Mouse (Mus musculus): ENCODE data around the gene Lat2. TPM values are rescaled to one million over a fixed set of nuclear protein-coding genes. Genes with fewer than 3 reads are reported as not detected.

Gene Lat2
- polyA plus RNA-seq, 1 experiment from 2014 or later, result 2.0 TPM

DNA sequence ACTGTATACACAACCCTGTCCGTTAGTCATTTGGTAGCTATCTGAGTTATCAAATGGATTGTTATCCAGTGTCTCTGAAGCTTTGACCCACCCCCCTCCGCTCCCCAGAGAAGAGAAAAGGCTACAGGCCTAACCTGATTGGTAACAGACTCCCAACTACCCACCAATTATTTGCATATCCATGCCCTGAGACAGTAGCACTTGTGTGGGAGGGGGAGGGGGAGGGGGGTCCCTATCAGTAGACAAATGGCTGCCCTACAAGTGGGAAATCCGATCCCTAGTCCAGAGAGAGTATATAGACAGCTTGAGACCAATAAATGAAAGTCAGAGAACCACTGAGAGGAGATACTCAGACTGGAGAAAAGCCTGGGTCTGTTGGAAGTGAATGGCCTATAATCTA is 46.8 kb downstream of the Lat2 start:
- Histone ChIP-seq H3K4me1 (replicated peaks) (peaks cover 10% of the 10 kb centered on the region; the same call in 1 of the 2 replicates), H3K27me3 (replicated peaks) (no peaks in the 10 kb centered on the region), H3K4me2 (replicated peaks) (no peak overlapping the region), H3K36me3 (no peaks in the 10 kb centered on the region), H3K4me3 (replicated peaks) (no peak overlapping the region), H3K27ac (peak overlapping the region; percentile 71; the same call in 1 of the 2 replicates), H3K9ac (no peak overlapping the region), H3K9me3 (no peaks in the 10 kb centered on the region)
- 75% methylated on average over 3 of the region's 3 CpGs for WGBS
- no peak for ATAC-seq

GRCm38 (mm10) chr5:134567445-134567844 is 47.4 kb downstream of the Lat2 start:
- Histone ChIP-seq H3K4me1 (replicated peaks) (0 out of 2 replicates have a peak, but pooled peaks cover 7% of the 10 kb centered on the region), H3K4me2 (replicated peaks) (no peak overlapping the region), H3K9me3 (no peaks in the 10 kb centered on the region), H3K27me3 (replicated peaks) (no peaks in the 10 kb centered on the region), H3K36me3 (no peaks in the 10 kb centered on the region), H3K4me3 (replicated peaks) (no peak overlapping the region), H3K27ac (no peak overlapping the region), H3K9ac (no peak overlapping the region)
- no peak for ATAC-seq
- WGBS, result 89% methylated on average over 4 of the region's 4 CpGs

GRCm38 (mm10) chr5:134565696-134566095 is 49.1 kb downstream of the Lat2 start:
- no peak overlapping the region for H3K27ac ChIP-seq
- ATAC-seq, result no peak
- H3K36me3 ChIP-seq, result no peaks in the 10 kb centered on the region
- no peaks in the 10 kb centered on the region for H3K9me3 ChIP-seq
- H3K9ac ChIP-seq, result no peak overlapping the region
- 87% methylated on average over 6 of the region's 6 CpGs for WGBS
- 0 out of 2 replicates have a peak, but pooled peaks cover 6% of the 10 kb centered on the region for H3K4me1 ChIP-seq (replicated peaks)
- H3K4me2 ChIP-seq (replicated peaks), result no peak overlapping the region
- H3K4me3 ChIP-seq (replicated peaks), result no peak overlapping the region
- no peaks in the 10 kb centered on the region for H3K27me3 ChIP-seq (replicated peaks)

- H3K4me1 ChIP-seq (replicated peaks), result 0 out of 2 replicates have a peak, but pooled peaks cover 6% of the 10 kb centered on the region
Measured at GRCm38 (mm10) chr5:134564272-134564671, 50.6 kb downstream of the Lat2 start.

DNA sequence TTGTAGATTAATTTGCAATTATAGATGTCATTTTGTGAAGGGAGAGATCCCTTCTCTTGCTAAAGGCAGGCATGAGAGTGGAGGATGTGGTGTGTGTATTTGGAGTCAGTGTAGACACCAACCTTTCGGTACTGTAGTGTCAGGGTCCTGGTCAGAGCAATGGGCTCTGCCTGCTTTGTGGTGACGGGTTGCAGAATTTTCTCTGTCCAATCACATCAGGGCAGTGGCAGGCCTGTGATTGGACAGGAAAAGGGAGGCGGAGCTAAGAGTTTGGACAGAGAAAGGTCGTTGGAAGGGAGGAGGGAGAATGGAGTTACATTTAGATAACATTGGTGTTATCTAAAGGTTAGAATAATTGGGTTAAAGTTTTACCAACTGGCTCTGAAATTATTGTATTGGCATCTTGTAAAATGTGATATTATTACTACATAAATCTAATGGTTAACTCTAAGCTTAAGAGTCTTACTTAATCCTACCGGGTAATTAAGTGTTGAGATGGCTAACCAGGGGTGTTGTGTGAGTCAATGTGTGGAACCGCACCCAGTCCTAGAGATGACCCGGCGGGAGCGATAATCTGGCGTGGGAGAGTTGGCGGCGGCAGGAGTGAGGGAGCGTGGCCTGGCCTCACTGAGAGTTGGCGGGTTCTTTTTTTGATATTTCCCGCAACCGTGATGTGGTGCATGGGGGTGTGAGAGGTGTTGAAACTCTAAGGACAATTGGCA is 54.2 kb downstream of the Lat2 start:
- Histone ChIP-seq H3K36me3 (no peaks in the 10 kb centered on the region), H3K27ac (no peak overlapping the region), H3K9ac (no peak overlapping the region), H3K4me2 (replicated peaks) (no peak overlapping the region), H3K4me1 (replicated peaks) (peaks cover 2% of the 10 kb centered on the region), H3K9me3 (no peaks in the 10 kb centered on the region), H3K4me3 (replicated peaks) (no peak overlapping the region), H3K27me3 (replicated peaks) (no peaks in the 10 kb centered on the region)
- WGBS, result 64% methylated on average over 16 of the region's 16 CpGs
- ATAC-seq, result peak; percentile 79

More at GRCm38 (mm10) chr5:134564272-134564671, 50.6 kb downstream of the Lat2 start:
- Histone ChIP-seq H3K27ac (no peak overlapping the region), H3K4me2 (replicated peaks) (no peak overlapping the region), H3K9me3 (no peaks in the 10 kb centered on the region), H3K36me3 (no peaks in the 10 kb centered on the region), H3K27me3 (replicated peaks) (no peaks in the 10 kb centered on the region), H3K4me3 (replicated peaks) (no peak overlapping the region), H3K9ac (no peak overlapping the region)
- 98% methylated on average over 2 of the region's 2 CpGs for WGBS
- no peak for ATAC-seq

DNA sequence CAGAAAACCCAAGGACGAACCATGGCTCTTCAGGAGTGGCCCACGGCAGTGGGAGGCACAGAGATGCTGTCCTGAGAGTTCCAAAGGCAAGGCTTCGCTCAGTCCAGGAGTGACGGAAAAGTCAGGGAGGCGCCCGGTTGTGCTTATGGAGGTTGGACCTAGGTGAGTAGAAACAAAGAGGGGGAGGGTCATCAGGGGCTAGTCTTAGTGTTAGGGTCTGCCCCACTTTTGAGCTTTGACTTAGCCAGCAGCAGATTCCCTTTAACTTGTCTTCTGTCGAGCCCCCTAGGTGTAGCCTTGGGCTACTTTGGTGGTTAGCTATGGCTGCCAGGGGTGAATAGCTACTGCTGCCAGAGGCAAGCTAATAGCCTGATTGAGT is 54.8 kb downstream of the Lat2 start, which contains the start of gene Syna:
Syna (minus strand) TSS at position 101 of the 379 bp plus-strand sequence.
- H3K4me2 ChIP-seq (replicated peaks), result no peak within 1 kb of the TSS
- H3K9me3 ChIP-seq, result no peaks in the 10 kb centered on the region
- no peaks in the 10 kb centered on the region for H3K27me3 ChIP-seq (replicated peaks)
- H3K4me3 ChIP-seq (replicated peaks), result no peak within 1 kb of the TSS
- 0 out of 2 replicates have a peak, but pooled peaks have one; percentile 18 for ATAC-seq
- no peaks in the 10 kb centered on the region for H3K36me3 ChIP-seq
- peaks cover 8% of the 10 kb centered on the region for H3K4me1 ChIP-seq (replicated peaks)
- H3K9ac ChIP-seq, result no peak within 1 kb of the TSS
- H3K27ac ChIP-seq, result no peak within 1 kb of the TSS
- WGBS, result 88% methylated on average over 7 of the region's 7 CpGs

DNA sequence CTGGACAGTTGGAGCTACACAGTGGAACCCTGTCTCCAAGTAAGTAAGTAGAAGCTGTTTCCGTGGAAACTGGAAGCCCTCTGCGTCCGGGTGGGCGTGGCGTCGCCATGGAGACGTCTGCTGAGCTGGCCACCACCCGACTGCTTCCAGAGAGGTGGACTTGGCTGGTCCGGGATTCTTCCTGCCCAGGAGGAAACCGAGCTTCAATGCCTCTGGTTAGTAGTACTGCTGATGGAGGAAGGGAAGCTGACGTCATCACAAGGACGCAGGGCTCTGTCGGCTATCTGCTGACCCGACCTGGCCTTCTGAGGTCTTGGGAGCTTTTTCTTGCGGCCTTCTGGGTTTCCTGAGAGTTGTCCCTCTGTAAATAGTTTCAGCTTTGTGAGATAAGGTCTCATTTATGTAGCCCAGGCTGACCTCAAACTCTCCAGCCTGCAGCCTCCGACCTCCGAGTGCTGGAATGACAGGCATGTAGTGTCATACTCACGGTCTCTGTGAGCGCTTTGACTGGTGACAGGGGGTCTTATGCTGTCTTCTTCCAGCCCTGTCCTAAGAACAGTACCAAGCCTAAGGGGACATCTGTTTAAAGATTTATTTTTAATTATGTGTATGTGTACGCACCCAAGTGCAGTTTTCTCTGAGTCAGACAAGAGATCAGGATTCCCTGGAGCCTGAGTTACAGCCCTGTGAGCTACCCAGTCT is 59.2 kb downstream of the Lat2 start:
- peak; percentile 3; the same call in 1 of the 2 replicates for ATAC-seq
- H3K4me3 ChIP-seq (replicated peaks), result peak overlapping the region; percentile 6; the same call in 1 of the 2 replicates
- H3K27me3 ChIP-seq (replicated peaks), result no peaks in the 10 kb centered on the region
- peak overlapping the region; percentile 43 for H3K4me2 ChIP-seq (replicated peaks)
- no peak overlapping the region for H3K9ac ChIP-seq
- H3K36me3 ChIP-seq, result no peaks in the 10 kb centered on the region
- no peaks in the 10 kb centered on the region for H3K9me3 ChIP-seq
- WGBS, result 9% methylated on average over 20 of the region's 20 CpGs
- H3K4me1 ChIP-seq (replicated peaks), result peaks cover 25% of the 10 kb centered on the region
- peak overlapping the region; percentile 10; the same call in 1 of the 2 replicates for H3K27ac ChIP-seq

DNA sequence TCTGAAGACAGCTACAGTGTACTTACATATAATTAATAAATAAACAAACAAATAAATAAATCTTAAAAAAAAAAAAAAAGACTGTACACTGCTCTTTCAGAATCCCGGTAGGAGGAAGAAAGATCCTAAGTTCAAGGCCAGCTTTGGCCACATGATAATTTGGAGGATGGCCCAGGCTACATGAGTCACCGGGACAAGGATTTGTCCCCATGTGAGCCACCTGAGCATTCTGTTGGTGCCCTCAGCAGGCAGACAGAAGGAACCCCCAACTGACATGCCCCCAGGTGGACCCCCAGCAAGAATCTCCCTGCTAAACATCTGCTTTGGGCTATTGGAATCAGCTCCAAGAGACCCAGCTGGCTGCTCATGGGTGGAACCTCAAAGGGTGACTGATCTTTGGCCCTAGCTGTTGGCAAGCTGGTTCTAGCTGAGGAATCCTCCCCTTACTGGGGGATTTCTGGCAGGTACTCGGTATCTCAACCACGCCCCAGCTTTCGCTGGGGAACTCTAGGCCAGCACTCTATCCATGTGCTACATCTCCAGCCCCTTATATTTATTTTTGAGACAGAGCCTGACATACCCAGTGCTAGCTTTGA is 60.8 kb downstream of the Lat2 start:
- H3K27ac ChIP-seq, result no peak overlapping the region
- no peak overlapping the region for H3K4me2 ChIP-seq (replicated peaks)
- no peaks in the 10 kb centered on the region for H3K36me3 ChIP-seq
- H3K9me3 ChIP-seq, result no peaks in the 10 kb centered on the region
- peaks cover 37% of the 10 kb centered on the region for H3K4me1 ChIP-seq (replicated peaks)
- WGBS, result 84% methylated on average over 5 of the region's 5 CpGs
- ATAC-seq, result no peak
- H3K27me3 ChIP-seq (replicated peaks), result no peaks in the 10 kb centered on the region
- H3K4me3 ChIP-seq (replicated peaks), result no peak overlapping the region
- H3K9ac ChIP-seq, result no peak overlapping the region

GRCm38 (mm10) chr5:134552110-134552972 is 62.5 kb downstream of the Lat2 start, which contains the start of gene Clip2:
Gene Clip2, minus strand, starts transcription at chr5:134552434.
- H3K9me3 ChIP-seq, result no peaks in the 10 kb centered on the region
- peak; percentile 89 for ATAC-seq
- H3K36me3 ChIP-seq, result no peaks in the 10 kb centered on the region
- WGBS, result 1% methylated on average over 61 of the region's 61 CpGs
- H3K27ac ChIP-seq, result peak within 1 kb of the TSS; percentile 98
- H3K9ac ChIP-seq, result peak within 1 kb of the TSS; percentile 94
- H3K4me2 ChIP-seq (replicated peaks), result peak within 1 kb of the TSS; percentile 76
- no peaks in the 10 kb centered on the region for H3K27me3 ChIP-seq (replicated peaks)
- H3K4me1 ChIP-seq (replicated peaks), result peaks cover 49% of the 10 kb centered on the region
- H3K4me3 ChIP-seq (replicated peaks), result peak within 1 kb of the TSS; percentile 87

DNA sequence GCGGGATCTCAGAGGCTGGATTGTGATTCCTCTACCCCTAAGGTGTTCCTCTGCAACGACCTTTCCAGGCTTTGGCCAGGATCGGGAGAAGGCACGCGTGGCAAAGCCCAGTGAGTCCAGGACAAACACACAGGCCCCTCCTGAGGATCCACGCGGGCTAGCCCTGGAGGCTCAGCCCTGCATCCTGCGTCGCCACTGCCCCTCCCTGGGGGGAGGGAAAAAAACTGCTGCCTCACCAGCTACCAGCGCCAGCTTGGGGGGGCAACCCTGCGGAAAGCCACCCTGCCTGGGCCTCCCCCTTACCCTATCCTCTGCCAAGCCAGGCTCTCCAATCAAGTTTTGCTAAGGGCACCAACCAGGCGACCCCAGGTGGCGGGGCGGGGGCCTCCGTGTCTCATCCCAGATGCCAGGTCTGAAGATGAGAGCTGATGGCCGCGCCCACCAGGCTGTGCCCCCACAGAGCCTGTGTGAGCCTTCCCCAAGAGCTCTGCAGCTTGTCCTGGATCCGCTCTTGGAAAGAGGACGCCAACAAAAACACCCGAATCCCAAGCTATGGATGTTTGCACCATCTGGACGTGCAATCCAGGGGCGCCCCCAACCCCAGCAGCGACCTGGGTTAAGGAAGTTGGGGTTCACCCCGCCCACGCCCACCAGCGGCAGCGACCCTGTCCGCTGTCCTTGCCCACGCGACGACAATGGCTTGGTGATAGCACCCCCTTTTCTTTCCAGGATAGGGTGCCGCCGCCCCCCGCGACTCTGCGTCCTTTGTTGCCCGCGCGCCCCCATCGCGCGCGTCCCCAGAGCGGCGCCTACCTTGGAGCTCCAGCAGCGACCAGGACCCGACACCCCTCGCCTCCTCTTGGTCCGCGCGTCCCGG is 63.4 kb downstream of the Lat2 start:
- ATAC-seq, result peak; percentile 1
- peaks cover 54% of the 10 kb centered on the region for H3K4me1 ChIP-seq (replicated peaks)
- no peaks in the 10 kb centered on the region for H3K9me3 ChIP-seq
- H3K9ac ChIP-seq, result peak overlapping the region; percentile 94
- no peaks in the 10 kb centered on the region for H3K27me3 ChIP-seq (replicated peaks)
- WGBS, result 2% methylated on average over 52 of the region's 52 CpGs
- H3K27ac ChIP-seq, result peak overlapping the region; percentile 98
- peak overlapping the region; percentile 87 for H3K4me3 ChIP-seq (replicated peaks)
- peak overlapping the region; percentile 76 for H3K4me2 ChIP-seq (replicated peaks)
- no peaks in the 10 kb centered on the region for H3K36me3 ChIP-seq

GRCm38 (mm10) chr5:134550836-134551232 is 64.0 kb downstream of the Lat2 start:
- no peaks in the 10 kb centered on the region for H3K9me3 ChIP-seq
- H3K36me3 ChIP-seq, result no peaks in the 10 kb centered on the region
- peak overlapping the region; percentile 94 for H3K9ac ChIP-seq
- H3K4me3 ChIP-seq (replicated peaks), result peak overlapping the region; percentile 87
- peak overlapping the region; percentile 98 for H3K27ac ChIP-seq
- no peaks in the 10 kb centered on the region for H3K27me3 ChIP-seq (replicated peaks)
- peak overlapping the region; percentile 76 for H3K4me2 ChIP-seq (replicated peaks)
- 7% methylated on average over 6 of the region's 6 CpGs for WGBS
- peaks cover 54% of the 10 kb centered on the region for H3K4me1 ChIP-seq (replicated peaks)
- ATAC-seq, result peak; percentile 42

Measured in intestine, embryonic 15.5 days (tissue).